Mouse (Mus musculus) hematopoietic stem cell, adult 5-6 weeks (primary cell): ENCODE data around the gene Fam169b. TPM values are rescaled to one million over a fixed set of nuclear protein-coding genes. Genes with fewer than 3 reads are reported as not detected.
A peak's percentile ranks its signal among the peaks of the same experiment; 100 is the strongest.

Experiments
- ATAC-seq, 2 experiments: fragments of 125-278 bp in 1 of 2; replicated peaks in 1 of 2; 2 replicates each; pipeline ENCODE4 v1.8.0; 2016 to 2017; ENCODE audit warnings: inconsistent platforms in 2 of 2, mild to moderate bottlenecking in 2 of 2, moderate number of reproducible peaks in 2 of 2, low read depth in 1 of 2, moderate TSS enrichment in 1 of 2; ENCODE audit not compliant: low FRiP score in 2 of 2, poor library complexity in 2 of 2, severe bottlenecking in 2 of 2, insufficient read depth in 1 of 2, low TSS enrichment in 1 of 2
- total RNA-seq: library from RNA; stranded (forward); fragments of 172-1452, 232-1000 nt; gene quantifications from 2 replicates; pipeline ENCODE4 v1.2.3, GENCODE M21; 2017

The Fam169b gene
- total RNA-seq, 1 experiment from 2014 or later: 1.8 TPM

DNA sequence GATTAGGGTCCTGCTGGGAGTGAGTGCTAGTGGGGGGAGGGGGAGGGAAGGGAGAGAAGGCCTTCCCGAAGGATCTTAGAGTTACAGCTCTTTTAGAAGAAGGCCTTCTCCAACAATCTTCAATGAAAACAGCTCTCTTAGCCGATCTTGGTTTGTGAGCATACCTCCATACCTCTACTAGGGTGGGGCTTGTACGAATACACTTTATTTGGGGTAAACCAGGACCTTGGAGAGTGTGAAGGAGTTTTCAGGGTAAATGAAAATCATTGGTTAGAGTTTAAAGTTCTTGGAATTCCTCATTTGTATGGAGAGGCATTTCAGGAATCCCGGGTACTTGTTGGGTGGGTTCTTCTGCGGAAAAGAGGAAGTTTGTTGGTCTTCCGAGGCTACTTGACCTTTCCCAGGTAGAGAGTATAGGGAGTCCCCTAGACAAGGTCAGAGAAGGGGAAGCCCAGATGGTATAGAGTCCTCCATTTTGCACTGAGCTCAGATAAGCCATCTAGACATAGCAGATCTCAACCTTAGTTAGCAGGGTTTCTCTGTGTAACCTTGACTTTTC lies 14.0 kb upstream of the Fam169b start:
- ATAC-seq: no peak

DNA sequence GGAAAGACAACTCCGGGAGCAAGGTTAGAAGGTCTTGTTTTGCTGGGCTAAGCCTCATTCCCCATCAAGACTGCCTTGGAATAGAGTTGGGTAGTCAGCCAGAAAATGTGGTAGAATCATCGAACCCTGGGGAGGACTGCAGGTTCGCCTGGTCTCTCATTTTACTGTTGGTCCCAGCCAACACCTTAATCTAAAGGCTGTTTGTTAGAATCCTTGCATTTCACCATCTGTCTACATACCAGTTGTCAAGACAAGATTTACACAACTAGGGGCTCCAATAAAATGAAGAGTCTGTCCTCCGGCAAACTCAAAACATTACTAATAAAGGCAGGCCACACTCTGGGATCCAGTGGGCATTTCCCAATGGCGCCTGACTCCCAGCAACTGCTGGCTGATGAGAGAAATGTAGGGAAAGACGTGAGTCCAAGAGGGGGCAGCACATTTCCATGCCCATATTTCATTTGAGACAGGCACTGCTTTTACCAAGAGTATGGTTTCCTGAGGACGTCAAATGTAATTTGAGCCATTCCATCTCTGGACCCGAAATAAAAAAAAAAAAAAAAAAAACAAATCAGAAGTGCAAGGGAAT lies 10.9 kb upstream of the Fam169b start:
- no peak for ATAC-seq

DNA sequence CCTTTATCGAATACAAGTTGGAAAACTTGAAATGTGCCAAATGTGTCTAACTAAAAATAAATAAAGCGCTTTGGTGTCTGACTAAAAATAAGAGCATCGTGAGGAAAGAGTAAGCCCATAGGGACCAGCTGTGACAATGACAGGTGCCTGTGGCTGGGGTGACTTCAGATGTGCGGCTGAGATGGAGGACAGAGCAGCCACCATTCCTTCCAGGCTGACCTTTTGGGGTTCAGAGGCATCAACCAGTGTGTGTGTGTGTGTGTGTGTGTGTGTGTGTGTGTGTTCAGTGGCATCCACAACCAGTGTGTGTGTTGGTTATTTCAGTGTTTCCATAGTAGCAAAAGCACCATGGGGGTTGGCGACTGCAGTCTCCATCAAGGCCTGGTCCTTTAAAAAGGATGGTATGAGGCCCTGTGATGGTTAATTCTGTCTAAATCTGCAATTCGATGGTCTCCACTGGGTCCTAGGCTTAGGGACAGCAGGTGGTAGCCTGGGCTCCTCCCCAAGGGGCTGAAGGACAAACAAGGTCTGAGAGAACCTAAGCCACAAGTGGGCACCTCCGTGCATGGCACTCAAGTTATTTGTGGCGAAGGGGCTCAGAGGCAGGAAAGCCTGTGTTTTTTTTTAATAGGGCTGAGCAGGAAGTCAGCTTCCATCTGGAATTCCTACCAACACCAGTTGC lies 10.2 kb upstream of the Fam169b start:
- ATAC-seq: no peak

DNA sequence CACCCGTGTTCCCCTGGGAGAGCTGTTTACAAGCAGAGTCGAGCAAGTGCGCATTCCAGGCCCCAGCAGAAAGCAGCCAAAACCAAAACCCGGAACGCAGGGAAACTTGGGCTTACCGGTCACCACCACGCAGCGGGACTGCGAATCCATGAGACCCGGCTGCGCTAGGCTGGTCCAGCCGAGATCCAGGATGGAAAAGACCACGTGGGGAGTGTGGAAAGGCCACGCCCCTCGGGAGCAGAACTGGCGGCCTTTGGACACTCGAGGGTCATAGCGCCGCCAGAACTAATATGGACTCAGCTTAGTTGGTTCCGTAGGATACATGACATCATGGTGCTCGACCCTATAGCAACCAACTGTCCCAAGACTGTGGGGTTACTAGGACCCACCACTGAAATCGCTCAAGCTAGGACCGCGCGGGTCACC lies 9.6 kb upstream of the Fam169b start, which contains the start of gene Pgpep1l:
Gene Pgpep1l, minus strand, starts transcription at position 206 of the 426 bp plus-strand sequence.
- ATAC-seq: no peak

GRCm38 (mm10) chr7:68264531-68264930 lies 9.1 kb upstream of the Fam169b start:
- peak in 1 of 2 experiments; percentile 25; a peak in 2 of 4 replicates for ATAC-seq

- no peak for ATAC-seq
These were observed 8.2 kb upstream of the Fam169b start for GRCm38 (mm10) chr7:68265391-68265790.

DNA sequence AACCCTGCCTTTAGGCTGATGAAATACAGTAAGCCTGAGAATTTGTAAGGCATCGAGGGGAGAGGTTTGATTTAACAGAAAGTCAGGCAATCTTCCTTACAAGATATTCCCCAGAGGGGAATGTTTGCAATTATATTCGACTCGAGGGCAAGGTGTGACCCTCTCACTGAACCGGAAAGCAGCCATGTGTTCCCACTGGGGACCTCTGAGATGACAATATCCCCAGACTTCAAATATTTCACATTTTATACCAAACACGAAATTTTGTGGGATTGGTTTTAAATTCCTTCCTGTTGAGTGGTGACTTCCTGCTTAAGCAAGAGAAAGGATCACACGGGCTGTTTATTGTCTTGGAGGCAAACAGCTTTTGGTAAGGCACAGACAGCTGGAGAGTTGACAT lies 6.9 kb upstream of the Fam169b start:
- no peak for ATAC-seq

DNA sequence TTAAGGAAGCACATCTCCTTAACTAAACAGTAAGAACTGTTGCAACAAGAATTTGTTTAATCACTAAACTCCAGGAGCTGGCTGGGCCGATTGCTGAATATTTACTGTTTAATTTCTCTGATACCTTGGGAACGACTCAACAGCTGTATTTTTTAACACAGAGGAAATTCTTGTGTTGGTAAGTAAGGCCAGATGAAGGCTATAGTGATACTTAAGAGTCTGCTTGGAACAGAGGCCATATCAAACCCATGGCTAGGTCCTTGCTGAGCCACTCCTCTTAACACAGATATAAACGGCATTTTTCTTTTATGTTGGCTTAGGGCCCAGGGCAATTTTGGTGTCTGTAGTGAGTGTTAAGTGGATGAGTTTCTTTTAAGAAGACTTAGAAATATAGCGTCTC lies 3.1 kb upstream of the Fam169b start:
- no peak for ATAC-seq

DNA sequence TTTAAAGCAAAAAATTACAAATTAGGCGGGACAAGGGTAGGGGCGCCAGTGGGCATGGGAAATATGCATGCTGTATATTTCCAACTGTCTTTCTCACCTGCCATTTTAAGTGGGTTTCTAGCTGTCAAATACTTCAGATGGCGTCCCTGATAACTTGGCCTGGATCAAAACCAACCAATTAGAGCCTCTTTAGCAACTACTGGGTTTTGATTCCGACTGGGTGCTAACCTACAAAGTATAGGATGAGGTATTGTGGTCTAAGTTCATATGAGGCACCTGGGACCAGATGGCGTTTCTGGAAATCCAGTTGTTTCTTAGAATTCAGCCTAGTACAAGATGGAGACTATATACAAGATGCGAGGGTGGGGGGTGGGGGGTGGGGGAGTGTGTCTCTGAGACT lies 1.8 kb upstream of the Fam169b start:
- no peak for ATAC-seq

DNA sequence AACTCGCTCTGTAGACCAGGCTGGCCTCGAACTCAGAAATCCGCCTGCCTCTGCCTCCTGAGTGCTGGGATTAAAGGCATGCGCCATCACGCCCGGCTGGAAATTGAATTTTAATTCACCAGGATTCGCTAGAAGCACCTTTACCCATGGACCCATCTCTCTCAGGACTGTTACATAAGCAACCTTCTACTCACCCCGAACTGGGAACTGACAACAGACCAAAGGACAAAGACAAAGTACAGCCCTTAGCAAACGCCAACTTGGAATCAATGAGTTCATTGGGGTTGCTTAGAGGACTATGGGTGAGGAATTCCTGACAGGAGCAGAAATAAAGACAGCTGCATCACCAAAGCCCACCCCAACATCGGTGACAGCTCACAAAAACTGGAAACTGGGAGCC lies 1.0 kb upstream of the Fam169b start:
- no peak for ATAC-seq

GRCm38 (mm10) chr7:68274218-68274617 lies 579 bp downstream of the Fam169b start:
- ATAC-seq: no peak

GRCm38 (mm10) chr7:68274951-68275350 lies 1.3 kb downstream of the Fam169b start:
- no peak for ATAC-seq

DNA sequence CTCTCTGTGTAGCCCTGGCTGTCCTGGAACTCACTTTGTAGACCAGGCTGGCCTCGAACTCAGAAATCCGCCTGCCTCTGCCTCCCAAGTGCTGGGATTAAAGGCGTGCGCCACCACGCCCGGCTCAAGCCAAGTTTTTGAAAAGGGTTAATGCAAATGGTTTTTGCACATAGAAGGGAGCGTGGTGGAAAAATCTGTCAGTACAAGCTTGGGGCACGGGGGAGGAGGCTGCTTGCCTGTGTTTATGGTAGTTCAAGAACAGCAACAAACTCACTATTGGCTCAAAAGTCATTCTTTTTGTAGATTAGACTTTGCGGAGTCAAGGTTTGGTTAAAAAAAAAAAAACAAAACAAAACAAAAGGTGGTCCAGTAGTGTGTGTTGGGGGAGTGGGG lies 1.8 kb downstream of the Fam169b start:
- ATAC-seq: 0 out of 4 replicates have a peak, but pooled peaks of 1 of the 2 experiments have one; percentile 7

DNA sequence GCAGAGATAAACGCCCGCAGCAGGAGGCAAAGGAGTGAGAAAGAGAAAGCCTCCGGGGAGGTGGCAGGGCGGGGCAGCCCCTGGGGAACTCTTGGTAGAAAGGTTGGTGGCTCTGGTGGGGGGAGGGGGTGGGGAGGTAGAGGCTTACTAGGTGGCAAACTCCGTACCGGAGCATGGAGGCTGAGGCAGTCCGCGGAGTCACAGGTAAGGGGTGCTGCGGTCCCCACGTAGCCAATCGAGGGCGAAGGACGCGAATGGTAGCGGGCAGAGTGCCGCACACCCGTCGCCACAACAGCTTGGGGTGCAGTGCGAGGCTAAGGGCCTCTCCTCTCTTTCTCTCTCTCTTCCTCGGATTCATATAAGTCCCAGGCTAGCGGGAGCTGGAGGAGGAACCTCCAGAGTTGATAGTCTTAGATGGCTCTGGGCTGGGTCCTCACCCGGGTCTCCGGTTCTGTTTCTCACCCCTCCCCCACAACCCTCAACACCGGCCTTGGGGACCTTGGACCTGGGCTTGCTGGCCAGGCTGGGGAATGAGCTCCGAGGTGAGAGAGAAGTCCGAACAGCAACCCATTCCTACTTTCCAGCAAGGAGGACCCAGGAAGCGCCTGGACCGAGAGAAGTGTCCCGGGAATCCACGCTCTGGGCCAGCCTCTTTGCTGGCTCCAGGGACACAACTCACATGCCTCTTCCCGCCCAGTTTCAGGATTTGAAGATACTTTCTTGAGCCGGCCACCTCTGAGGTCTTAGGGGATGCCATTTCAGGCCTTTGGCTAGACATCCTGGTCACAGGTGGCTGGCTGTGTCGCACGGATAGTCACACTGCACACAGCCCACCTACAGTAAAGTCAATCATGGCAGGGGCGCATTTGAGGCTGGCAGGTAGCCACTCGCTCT lies 2.4 kb downstream of the Fam169b start:
- peak; percentile 50 to 54 for ATAC-seq

DNA sequence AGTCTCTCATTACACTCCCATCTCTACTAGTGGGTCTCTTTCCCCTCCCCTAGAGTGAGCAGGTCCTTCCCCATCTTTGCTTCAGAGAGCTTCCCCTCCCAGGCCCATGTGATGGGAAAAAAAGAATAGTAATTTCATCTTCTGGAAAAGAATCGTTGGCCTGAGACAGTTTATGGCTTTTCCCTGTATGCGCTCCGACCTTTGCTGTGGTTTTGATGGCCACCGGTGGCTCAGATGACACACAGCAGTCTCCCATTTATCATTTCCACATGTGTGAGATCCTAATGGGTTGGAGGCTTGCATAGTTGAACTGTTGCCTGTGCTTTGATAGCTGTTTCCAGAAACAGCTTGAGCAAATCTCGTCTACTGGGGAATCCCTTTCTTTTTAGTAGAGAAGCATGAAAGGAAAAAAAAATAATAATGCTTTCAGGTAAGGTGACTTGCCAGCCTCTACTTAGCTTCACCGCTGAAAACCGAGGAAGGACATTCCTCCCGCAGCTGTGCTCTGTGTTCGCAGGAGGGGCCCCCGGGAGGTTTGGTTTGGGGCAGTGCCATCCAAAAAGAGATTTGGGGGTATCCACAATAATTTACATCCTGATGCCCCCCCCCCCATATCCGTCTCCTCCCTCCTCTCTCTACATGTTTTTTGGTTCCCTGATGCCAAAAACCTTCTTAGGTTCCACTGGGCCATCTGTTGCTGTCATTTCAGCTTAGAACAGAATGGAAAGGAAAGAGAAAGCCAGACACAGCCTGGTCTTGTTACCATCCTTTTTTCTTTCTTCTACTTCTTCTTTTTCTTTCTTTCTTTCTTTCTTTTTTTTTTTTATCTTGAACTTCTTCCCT lies 3.6 kb downstream of the Fam169b start:
- ATAC-seq: 0 out of 4 replicates have a peak, but pooled peaks of 1 of the 2 experiments have one; percentile 8

DNA sequence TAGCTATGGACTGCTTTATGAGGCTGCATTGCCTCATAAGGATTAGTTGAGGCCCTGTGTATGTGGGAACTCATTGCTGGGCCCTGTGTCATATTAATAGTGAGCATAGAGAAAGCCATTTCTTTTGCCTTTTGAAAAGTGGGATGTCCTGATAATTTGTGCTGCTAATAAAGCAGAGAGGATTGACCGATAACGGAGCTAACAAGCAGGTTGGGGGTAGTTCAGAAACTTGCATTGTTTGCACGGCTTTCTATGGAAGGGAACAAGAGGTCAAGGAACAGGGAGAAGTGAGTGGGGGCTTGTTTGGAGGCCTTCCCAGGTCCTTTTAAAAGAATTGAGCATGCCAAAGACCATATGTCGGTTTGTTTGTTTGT lies 4.2 kb downstream of the Fam169b start:
- no peak for ATAC-seq

GRCm38 (mm10) chr7:68278385-68278784 lies 4.7 kb downstream of the Fam169b start:
- no peak for ATAC-seq
